In genomic region chr3:146967834-146968233, GRCm38 (mm10) we compare ENCODE assay signal across 15 mouse cellular contexts.
"Had no signal": no experiment of that assay in that cellular context is flagged by ENCODE, and none has a peak within 500 bp of the region (broad histone marks: within the 10 kb centered on the region; RNA-seq: fewer than 3 reads in every experiment).

No protein-coding gene starts in this region.

- H3K36me3 ChIP-seq: limb, embryonic 10.5 days had no signal

- H3K9ac ChIP-seq: lung, embryonic 14.5 days; neural tube, embryonic 15.5 days had no signal

- H3K27ac ChIP-seq: left cerebral cortex, adult 2 months; limb, embryonic 10.5 days; macrophage; neural tube, embryonic 15.5 days had no signal

- H3K4me2 ChIP-seq: liver, embryonic 11.5 days; lung, embryonic 14.5 days; neural tube, embryonic 15.5 days had no signal

- H3K27me3 ChIP-seq: megakaryocyte, embryonic 14.5 days; neural tube, embryonic 15.5 days had no signal

- H3K4me3 ChIP-seq: left cerebral cortex, adult 2 months; limb, embryonic 10.5 days; megakaryocyte, embryonic 14.5 days; myocyte; neural tube, embryonic 15.5 days had no signal

- H3K4me1 ChIP-seq: limb, embryonic 10.5 days; megakaryocyte, embryonic 14.5 days; neural tube, embryonic 15.5 days had no signal

- H3K9me3 ChIP-seq: limb, embryonic 10.5 days; neural tube, embryonic 15.5 days had no signal

- DNase-seq: kidney, adult 8-10 months; kidney, postnatal 25 days; lung, embryonic 14.5 days; lung, postnatal 14 days; right cerebral cortex, postnatal 4 days; spleen, adult 18-20 months; thymus, adult 18-20 months; thymus, postnatal 14 days had no signal
